Mouse (Mus musculus) left cerebral cortex, postnatal 10 days (tissue): ENCODE results near the gene Lrp5. TPM values are rescaled to one million over a fixed set of nuclear protein-coding genes. Genes with fewer than 3 reads are reported as not detected.

Experiments
- DNase-seq, 2 experiments: peaks; one replicate each; pipeline ENCODE4 v3.0.0; 2021 to 2022; ENCODE audit warnings: low spot score in 2 of 2, mixed read lengths in 1 of 2; ENCODE audit errors: extremely low spot score in 1 of 2
- intact Hi-C: fragments of 180-260 bp; cut with DNase I; formaldehyde crosslinking; loops from one replicate; pipeline ENCODE4 v1.15.1; 2025
- total RNA-seq, 2 experiments: library from RNA; stranded (reverse); gene quantifications; 2 replicates each; pipeline ENCODE4 v1.2.3; 2021

Gene Lrp5
- total RNA-seq, 2 experiments from 2014 or later, result 10.1 TPM

DNA sequence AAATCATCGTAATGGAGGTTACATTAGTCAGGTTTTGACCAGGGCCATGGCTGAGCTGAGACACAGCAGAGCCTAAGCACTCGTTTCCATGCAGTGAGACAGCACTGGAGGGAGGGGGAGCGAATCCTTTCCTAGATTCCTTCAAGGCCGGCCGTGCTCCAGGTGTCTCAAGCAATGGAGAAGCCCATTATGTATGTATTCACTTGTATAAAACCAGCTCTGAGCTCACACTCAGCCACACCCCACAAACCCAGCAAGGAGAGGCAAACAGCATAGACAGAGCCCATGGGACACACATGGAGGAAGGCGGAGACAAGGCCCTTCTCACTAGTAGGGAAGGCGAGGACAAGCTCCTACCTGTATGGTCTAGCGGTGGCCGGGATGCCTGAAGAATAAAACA, 100.3 kb downstream of the Lrp5 start:
- DNase-seq, result no peak
- intact Hi-C loops, result no loop called here

- DNase-seq, result peak; percentile 56 to 66
- intact Hi-C loops, result no loop called here
Observed at GRCm38 (mm10) chr19:3581326-3581725, 105.0 kb downstream of the Lrp5 start.

DNA sequence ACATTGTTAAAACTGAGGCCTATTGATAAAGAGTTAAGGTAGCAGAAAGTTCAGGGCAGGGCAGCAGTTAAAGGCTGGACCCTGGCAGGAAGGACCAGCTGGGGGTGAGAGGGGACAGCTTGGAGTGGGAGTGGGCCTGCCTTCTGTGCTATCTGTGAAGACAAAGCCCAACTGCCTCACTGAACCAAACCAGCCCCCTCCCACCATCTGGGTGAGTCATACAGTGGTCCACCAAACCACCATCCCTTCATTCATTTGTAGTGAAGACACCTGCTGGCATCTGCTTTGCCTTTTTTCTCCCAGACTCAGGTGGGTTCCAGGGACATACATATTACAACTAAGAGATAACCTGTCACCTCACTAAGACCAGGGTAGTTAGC, 108.5 kb downstream of the Lrp5 start:
- intact Hi-C loops, result loop anchor here (5.0 kb wide), 1 partner anchor 129 kb away; the partner anchor contains the start of gene 1810055G02Rik
- no peak for DNase-seq

DNA sequence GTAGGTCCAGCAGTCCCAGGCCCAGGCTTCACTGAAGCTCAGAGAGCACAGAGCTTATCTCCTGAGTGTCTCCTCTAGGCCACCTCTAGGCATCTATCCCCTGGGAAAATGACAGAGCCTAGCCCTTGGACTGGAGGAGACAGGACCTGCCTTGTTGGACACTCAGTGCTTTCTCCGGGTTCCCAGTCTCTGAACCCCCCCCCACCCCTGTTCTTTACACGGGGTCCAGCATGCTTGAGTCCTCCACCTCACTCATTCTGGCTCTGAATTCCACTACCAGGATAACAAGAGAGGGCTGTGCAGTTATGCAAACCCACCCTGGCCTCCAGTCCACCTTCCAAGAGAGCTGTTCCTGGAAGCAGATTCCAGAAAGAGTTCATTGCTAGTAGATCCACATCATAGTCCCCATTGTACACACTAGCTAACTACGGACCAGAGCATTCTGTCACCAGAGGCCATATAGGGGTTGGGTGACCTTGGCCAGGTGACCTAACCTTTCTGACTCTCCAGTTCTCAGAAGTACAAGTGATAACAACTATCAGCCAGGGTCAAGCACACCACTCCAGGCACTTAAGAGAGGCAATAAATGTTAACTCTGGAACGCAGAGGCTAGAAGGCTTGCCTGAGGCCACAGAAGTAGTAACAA, 109.0 kb downstream of the Lrp5 start:
- intact Hi-C loops, result loop anchor here (5.0 kb wide), 1 partner anchor 130 kb away; the partner anchor contains the start of gene 1810055G02Rik
- DNase-seq, result no peak

- intact Hi-C loops, result loop anchor here (5.0 kb wide), 1 partner anchor 131 kb away; the partner anchor contains the start of gene 1810055G02Rik
- DNase-seq, result no peak
Observed at GRCm38 (mm10) chr19:3576451-3577264, 109.7 kb downstream of the Lrp5 start.

- intact Hi-C loops, result loop anchor here (5.0 kb wide), 1 partner anchor 131 kb away; the partner anchor contains the start of gene 1810055G02Rik
- peak; percentile 99 to 100 for DNase-seq
Observed at GRCm38 (mm10) chr19:3575632-3576384, 110.6 kb downstream of the Lrp5 start, which contains the start of gene Ppp6r3. Gene Ppp6r3 (minus strand): TSS chr19:3575749.

GRCm38 (mm10) chr19:3575276-3575631, 111.1 kb downstream of the Lrp5 start:
- intact Hi-C loops, result loop anchor here (5.0 kb wide), 1 partner anchor 132 kb away; the partner anchor contains the start of gene 1810055G02Rik

GRCm38 (mm10) chr19:3574593-3575094, 111.7 kb downstream of the Lrp5 start:
- intact Hi-C loops, result loop anchor here (5.0 kb wide), 1 partner anchor 133 kb away; the partner anchor contains the start of gene 1810055G02Rik

More at GRCm38 (mm10) chr19:3575276-3575631, 111.1 kb downstream of the Lrp5 start:
- no peak for DNase-seq

DNA sequence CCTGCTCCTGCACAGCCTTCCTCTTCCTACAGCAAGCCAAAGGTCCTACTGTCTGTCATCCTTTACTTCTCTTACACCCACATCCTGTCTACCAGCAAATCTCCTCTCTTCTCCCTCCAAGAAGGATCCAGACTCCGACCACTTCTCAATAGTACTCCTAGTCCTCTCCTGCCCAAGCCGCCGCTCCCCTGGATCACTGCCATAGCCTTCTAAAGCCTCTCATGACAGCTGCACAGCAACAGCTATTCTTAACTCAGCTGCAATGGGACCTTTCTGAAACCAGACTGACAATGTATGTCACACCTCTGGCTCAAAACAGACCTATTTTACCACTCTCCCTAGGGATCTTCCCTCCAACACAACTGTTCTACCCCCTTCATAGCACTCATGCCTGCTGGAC, 122.1 kb downstream of the Lrp5 start:
- intact Hi-C loops, result no loop called here
- DNase-seq, result peak in 1 of 2 experiments; percentile 42

More at GRCm38 (mm10) chr19:3574593-3575094, 111.7 kb downstream of the Lrp5 start:
- no peak for DNase-seq

GRCm38 (mm10) chr19:3562752-3563151, 123.6 kb downstream of the Lrp5 start:
- no peak for DNase-seq
- intact Hi-C loops, result no loop called here

DNA sequence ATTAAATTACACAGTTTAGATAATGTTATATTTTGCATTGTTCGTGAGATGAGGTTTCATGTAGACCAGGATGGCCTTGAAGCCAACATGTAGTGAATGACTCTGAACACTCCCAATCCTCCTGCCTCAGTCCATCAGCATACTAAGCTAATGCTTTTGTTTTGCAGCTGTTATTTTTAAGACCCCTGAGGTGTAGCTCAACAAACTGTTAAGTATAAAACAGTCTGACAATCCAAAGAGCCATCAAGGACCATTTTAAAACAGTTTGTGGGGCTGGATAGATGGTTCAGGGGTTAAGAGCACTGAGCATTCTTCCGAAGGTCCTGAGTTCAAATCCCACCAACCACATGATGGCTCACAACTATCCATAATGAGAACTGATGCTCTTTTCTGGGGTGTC, 124.1 kb downstream of the Lrp5 start:
- no peak for DNase-seq
- intact Hi-C loops, result no loop called here

DNA sequence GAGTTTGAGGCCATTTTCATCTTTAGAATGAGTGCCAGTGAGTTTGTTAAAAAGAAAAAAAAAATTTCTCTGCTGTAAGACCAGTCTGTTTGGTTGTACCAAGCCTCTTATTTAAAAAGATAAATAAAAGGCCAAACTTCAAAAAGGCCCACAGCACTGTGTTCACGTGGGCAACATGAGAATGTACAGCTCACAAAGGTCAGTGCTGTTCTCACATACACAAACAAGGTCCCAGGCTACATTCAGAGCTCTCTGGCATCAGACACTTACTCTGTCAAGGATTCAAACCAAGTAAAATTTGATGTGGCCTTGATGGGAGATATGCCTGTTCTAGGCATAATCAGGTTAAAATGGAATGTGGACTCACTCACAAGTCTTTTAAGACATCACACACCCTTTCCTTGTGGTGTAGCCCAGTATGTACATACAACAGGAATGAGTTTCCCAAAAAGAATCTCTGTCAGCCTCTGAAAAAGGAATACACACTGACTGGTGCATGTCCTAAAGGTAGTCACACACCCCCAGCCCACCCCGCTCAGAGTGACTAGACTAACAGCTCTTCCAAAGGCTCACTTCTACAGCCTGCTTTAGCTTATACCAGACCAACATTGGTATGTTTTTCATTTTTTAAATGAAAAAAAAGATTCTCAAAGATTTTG, 130.1 kb downstream of the Lrp5 start:
- no peak for DNase-seq
- intact Hi-C loops, result no loop called here

GRCm38 (mm10) chr19:3554785-3555184, 131.6 kb downstream of the Lrp5 start:
- intact Hi-C loops, result no loop called here
- DNase-seq, result no peak

- DNase-seq, result no peak
- intact Hi-C loops, result no loop called here
Observed at GRCm38 (mm10) chr19:3551573-3552159, 134.7 kb downstream of the Lrp5 start.

DNA sequence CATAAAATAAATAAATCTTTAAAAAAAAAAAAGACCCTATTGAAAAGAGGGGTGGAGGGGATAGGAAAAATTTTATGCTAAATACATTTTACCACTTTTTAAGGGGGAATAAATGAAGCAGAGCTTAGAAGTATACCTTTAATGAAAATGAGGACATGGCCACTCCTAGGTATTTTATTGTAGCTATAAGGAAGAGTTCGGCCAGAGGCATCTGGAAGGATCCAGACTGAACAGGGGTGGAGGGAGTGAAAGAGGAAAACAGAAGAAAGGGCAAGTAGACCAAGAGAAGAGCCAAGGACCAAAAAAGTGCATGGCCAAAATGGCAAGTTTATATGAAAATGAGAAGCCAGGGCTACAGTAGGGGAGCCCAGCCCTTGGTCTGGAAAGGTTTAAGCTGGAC, 136.3 kb downstream of the Lrp5 start:
- intact Hi-C loops, result no loop called here
- DNase-seq, result no peak

- intact Hi-C loops, result no loop called here
- DNase-seq, result no peak
Observed at GRCm38 (mm10) chr19:3549263-3549662, 137.1 kb downstream of the Lrp5 start.

GRCm38 (mm10) chr19:3548311-3548710, 138.1 kb downstream of the Lrp5 start:
- intact Hi-C loops, result no loop called here
- DNase-seq, result no peak

DNA sequence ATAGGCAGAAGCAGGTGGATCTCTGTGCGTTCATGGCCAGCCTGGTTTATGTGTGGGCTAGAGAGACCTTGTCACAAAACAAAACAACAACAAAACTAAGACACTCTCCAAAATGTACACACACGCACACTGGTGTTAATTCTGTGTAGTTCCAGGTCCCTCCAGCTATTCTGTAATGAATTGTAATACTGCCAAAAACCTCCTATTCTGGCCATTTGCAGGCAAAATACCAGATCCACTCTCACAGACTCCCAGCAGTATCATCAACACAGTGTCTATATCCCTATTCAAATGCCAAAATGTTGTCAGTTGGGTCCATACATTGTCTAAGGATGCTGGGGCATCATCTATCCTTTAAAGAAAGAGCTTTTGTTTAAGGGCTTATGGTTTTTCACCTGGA, 141.4 kb downstream of the Lrp5 start:
- DNase-seq, result no peak
- intact Hi-C loops, result no loop called here
